Mouse (Mus musculus): ENCODE results near the gene Pnma5. TPM values are rescaled to one million over a fixed set of nuclear protein-coding genes. Genes with fewer than 3 reads are reported as not detected.
A peak's percentile ranks its signal among the peaks of the same experiment; 100 is the strongest.

The Pnma5 gene
- polyA plus RNA-seq, 1 experiment, result 2.3 TPM

- Histone ChIP-seq H3K27me3 (ENCODE audit: control insufficient read depth, insufficient read depth, low read length, poor library complexity, severe bottlenecking) (no peaks in the 10 kb centered on the region), H3K27ac (ENCODE audit: insufficient read depth, low read length) (no peak overlapping the region), H3K9me3 (replicated peaks; ENCODE audit: control insufficient read depth, insufficient read depth, low read length, poor library complexity, severe bottlenecking) (no peaks in the 10 kb centered on the region), H3K36me3 (ENCODE audit: control insufficient read depth, insufficient read depth, low read length, poor library complexity, severe bottlenecking) (no peaks in the 10 kb centered on the region), H3K4me1 (ENCODE audit: control insufficient read depth, insufficient read depth, low read length) (no peaks in the 10 kb centered on the region), H3K9ac (ENCODE audit: low read depth, poor library complexity, severe bottlenecking) (no peak overlapping the region), H3K4me3 (ENCODE audit: low read depth, low read length) (no peak overlapping the region)
- TF ChIP-seq POLR2A (IDR thresholded peaks at IDR 0.05; ENCODE audit: insufficient read depth, low read length) (no peak), EP300 (IDR thresholded peaks at IDR 0.05; ENCODE audit: insufficient read depth, low read depth, low read length) (no peak), CTCF (IDR thresholded peaks at IDR 0.05; ENCODE audit: low read depth, low read length) (no peak)
These were observed 24.6 kb upstream of the Pnma5 start for GRCm38 (mm10) chrX:73061528-73061927.

DNA sequence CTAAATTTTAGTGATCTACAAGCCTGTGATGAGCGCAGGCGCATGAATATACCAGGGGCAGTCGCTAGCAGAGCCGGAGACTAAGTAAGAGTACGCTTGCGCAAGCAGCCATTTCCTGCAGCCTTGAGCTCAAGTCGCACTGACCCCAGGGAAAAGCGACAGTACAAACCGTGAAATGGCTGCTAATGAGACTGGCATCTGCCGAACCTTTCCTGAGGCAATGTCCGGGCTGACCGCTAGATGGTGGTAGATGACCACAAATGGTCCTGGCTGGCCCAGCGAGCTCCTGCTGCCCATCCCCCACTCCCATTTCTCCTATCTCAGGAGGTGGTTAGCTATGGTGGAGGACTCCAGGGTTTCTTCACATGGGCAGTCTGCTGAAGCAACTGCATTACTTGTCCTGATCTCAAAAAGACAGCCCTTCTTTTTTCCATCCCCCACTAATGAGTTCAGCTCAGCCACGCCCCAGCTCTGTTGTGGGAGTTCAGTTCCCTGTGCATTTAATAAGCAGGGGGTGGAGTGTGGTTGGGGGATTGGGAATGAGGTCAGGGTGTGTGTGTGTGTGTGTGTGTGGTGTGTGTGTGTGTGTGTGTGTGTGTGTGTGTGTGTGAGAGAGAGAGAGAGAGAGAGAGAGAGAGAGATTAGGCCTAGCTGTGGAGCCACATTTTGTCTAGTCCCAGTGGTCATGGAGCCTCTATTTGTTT, 17.1 kb upstream of the Pnma5 start:
- Histone ChIP-seq H3K4me1 (ENCODE audit: control insufficient read depth, insufficient read depth, low read length) (no peaks in the 10 kb centered on the region), H3K4me3 (ENCODE audit: low read depth, low read length) (no peak overlapping the region), H3K27me3 (ENCODE audit: control insufficient read depth, insufficient read depth, low read length, poor library complexity, severe bottlenecking) (no peaks in the 10 kb centered on the region), H3K36me3 (ENCODE audit: control insufficient read depth, insufficient read depth, low read length, poor library complexity, severe bottlenecking) (no peaks in the 10 kb centered on the region), H3K9ac (ENCODE audit: low read depth, poor library complexity, severe bottlenecking) (no peak overlapping the region), H3K9me3 (replicated peaks; ENCODE audit: control insufficient read depth, insufficient read depth, low read length, poor library complexity, severe bottlenecking) (peaks cover 2% of the 10 kb centered on the region; the same call in 1 of the 2 replicates), H3K27ac (ENCODE audit: insufficient read depth, low read length) (no peak overlapping the region)
- TF ChIP-seq CTCF (IDR thresholded peaks at IDR 0.05; ENCODE audit: low read depth, low read length) (peak; percentile 79), EP300 (IDR thresholded peaks at IDR 0.05; ENCODE audit: insufficient read depth, low read depth, low read length) (peak; percentile 64; the same call in 1 of the 2 replicates), POLR2A (IDR thresholded peaks at IDR 0.05; ENCODE audit: insufficient read depth, low read length) (no peak)

- H3K27me3 ChIP-seq (ENCODE audit: control insufficient read depth, insufficient read depth, low read length, poor library complexity, severe bottlenecking), result no peaks in the 10 kb centered on the region
- TF ChIP-seq CTCF (IDR thresholded peaks at IDR 0.05; ENCODE audit: low read depth, low read length), result no peak
- no peak for TF ChIP-seq EP300 (IDR thresholded peaks at IDR 0.05; ENCODE audit: insufficient read depth, low read depth, low read length)
- no peak for TF ChIP-seq POLR2A (IDR thresholded peaks at IDR 0.05; ENCODE audit: insufficient read depth, low read length)
- H3K27ac ChIP-seq (ENCODE audit: insufficient read depth, low read length), result no peak overlapping the region
- no peaks in the 10 kb centered on the region for H3K36me3 ChIP-seq (ENCODE audit: control insufficient read depth, insufficient read depth, low read length, poor library complexity, severe bottlenecking)
- no peaks in the 10 kb centered on the region for H3K9me3 ChIP-seq (replicated peaks; ENCODE audit: control insufficient read depth, insufficient read depth, low read length, poor library complexity, severe bottlenecking)
- H3K9ac ChIP-seq (ENCODE audit: low read depth, poor library complexity, severe bottlenecking), result no peak overlapping the region
- H3K4me1 ChIP-seq (ENCODE audit: control insufficient read depth, insufficient read depth, low read length), result no peaks in the 10 kb centered on the region
- no peak overlapping the region for H3K4me3 ChIP-seq (ENCODE audit: low read depth, low read length)
These were observed 2.8 kb upstream of the Pnma5 start for GRCm38 (mm10) chrX:73039666-73040065.

DNA sequence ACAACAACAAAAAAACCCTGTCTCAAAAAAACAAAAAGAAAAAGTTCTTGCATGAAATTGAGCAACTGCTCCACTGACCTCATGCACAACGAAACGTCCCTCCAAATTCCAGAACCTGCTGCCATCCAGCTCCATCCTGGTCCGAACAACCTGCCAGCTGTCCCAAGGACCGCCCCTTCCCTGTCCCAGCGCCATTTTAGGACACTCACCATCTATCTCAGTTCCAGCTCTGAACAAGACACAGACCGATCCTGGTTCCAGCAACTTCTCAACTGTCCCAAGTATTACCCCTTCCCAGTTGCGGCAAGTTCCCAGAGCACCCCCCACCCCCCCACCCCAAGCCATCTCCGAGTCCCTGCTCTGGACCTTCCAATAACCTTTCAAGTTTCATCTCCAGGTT, 1.9 kb upstream of the Pnma5 start:
- H3K27ac ChIP-seq (ENCODE audit: insufficient read depth, low read length), result no peak overlapping the region
- no peak overlapping the region; the same call in none of the 2 replicates for H3K4me3 ChIP-seq (ENCODE audit: low read depth, low read length)
- no peak for TF ChIP-seq CTCF (IDR thresholded peaks at IDR 0.05; ENCODE audit: low read depth, low read length)
- TF ChIP-seq POLR2A (IDR thresholded peaks at IDR 0.05; ENCODE audit: insufficient read depth, low read length), result no peak
- no peak for TF ChIP-seq EP300 (IDR thresholded peaks at IDR 0.05; ENCODE audit: insufficient read depth, low read depth, low read length)
- H3K27me3 ChIP-seq (ENCODE audit: control insufficient read depth, insufficient read depth, low read length, poor library complexity, severe bottlenecking), result no peaks in the 10 kb centered on the region
- H3K36me3 ChIP-seq (ENCODE audit: control insufficient read depth, insufficient read depth, low read length, poor library complexity, severe bottlenecking), result no peaks in the 10 kb centered on the region
- no peaks in the 10 kb centered on the region for H3K4me1 ChIP-seq (ENCODE audit: control insufficient read depth, insufficient read depth, low read length)
- H3K9me3 ChIP-seq (replicated peaks; ENCODE audit: control insufficient read depth, insufficient read depth, low read length, poor library complexity, severe bottlenecking), result no peaks in the 10 kb centered on the region
- H3K9ac ChIP-seq (ENCODE audit: low read depth, poor library complexity, severe bottlenecking), result no peak overlapping the region

DNA sequence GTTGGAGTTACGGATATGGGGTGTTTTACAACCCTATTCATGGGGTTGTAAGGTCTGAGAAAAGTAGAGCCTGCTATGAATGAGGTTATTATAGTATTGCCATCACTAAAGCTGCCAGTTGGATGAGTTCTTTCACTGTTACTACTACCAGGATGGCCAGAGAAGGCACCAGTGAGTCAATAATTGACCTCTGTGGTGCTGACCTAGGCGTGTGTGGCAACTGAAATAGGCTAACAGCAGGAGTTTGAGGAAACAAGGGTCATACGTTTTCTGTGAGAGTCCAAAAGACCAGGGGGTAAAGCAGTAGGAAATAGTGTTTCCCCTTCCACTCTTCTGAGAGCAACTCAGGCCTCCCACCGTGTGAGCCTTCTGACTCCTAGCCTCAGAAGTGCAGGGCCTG, 24.1 kb downstream of the Pnma5 start:
- H3K9me3 ChIP-seq (replicated peaks; ENCODE audit: control insufficient read depth, insufficient read depth, low read length, poor library complexity, severe bottlenecking), result no peaks in the 10 kb centered on the region
- TF ChIP-seq EP300 (IDR thresholded peaks at IDR 0.05; ENCODE audit: insufficient read depth, low read depth, low read length), result no peak
- TF ChIP-seq POLR2A (IDR thresholded peaks at IDR 0.05; ENCODE audit: insufficient read depth, low read length), result no peak
- no peak for TF ChIP-seq CTCF (IDR thresholded peaks at IDR 0.05; ENCODE audit: low read depth, low read length)
- H3K9ac ChIP-seq (ENCODE audit: low read depth, poor library complexity, severe bottlenecking), result no peak overlapping the region
- no peak overlapping the region for H3K27ac ChIP-seq (ENCODE audit: insufficient read depth, low read length)
- no peaks in the 10 kb centered on the region for H3K4me1 ChIP-seq (ENCODE audit: control insufficient read depth, insufficient read depth, low read length)
- no peaks in the 10 kb centered on the region for H3K27me3 ChIP-seq (ENCODE audit: control insufficient read depth, insufficient read depth, low read length, poor library complexity, severe bottlenecking)
- no peak overlapping the region for H3K4me3 ChIP-seq (ENCODE audit: low read depth, low read length)
- H3K36me3 ChIP-seq (ENCODE audit: control insufficient read depth, insufficient read depth, low read length, poor library complexity, severe bottlenecking), result no peaks in the 10 kb centered on the region
